In genomic region chr9:111383756-111384155, GRCm38 (mm10) we compare ENCODE assay signal across 12 mouse cellular contexts. TPM values are rescaled to one million over a fixed set of nuclear protein-coding genes. Genes with fewer than 3 reads are reported as not detected.
DNase-seq lines count a peak whose midpoint lies in the region; ATAC-seq and TF ChIP-seq lines count a peak whose summit lies in the region.
"Had no signal": no experiment of that assay in that cellular context is flagged by ENCODE, and none has a peak within 500 bp of the region (broad histone marks: within the 10 kb centered on the region; RNA-seq: fewer than 3 reads in every experiment).

No protein-coding gene starts in this region.

- 0 out of 2 replicates have a peak, but pooled peaks cover 5% of the 10 kb centered on the region for H3K4me1 ChIP-seq in hindbrain, embryonic 14.5 days (replicated peaks; ENCODE audit: control insufficient read depth, insufficient read depth, low read length)
- H3K4me1 ChIP-seq in hindbrain, embryonic 11.5 days (replicated peaks; ENCODE audit: control insufficient read depth, insufficient read depth, low read length), result no peaks in the 10 kb centered on the region

- no peak overlapping the region for H3K9ac ChIP-seq in hindbrain, embryonic 14.5 days
- H3K9ac ChIP-seq in hindbrain, embryonic 11.5 days (ENCODE audit: low read depth, low read length), result no peak overlapping the region
- H3K9ac ChIP-seq: heart, embryonic 12.5 days had no signal

- H3K27me3 ChIP-seq in hindbrain, embryonic 14.5 days (ENCODE audit: control insufficient read depth, insufficient read depth, low read length), result no peaks in the 10 kb centered on the region
- H3K27me3 ChIP-seq in hindbrain, embryonic 11.5 days (ENCODE audit: control insufficient read depth, insufficient read depth, low read length), result no peaks in the 10 kb centered on the region
- H3K27me3 ChIP-seq: heart, embryonic 12.5 days had no signal

- no peak for TF ChIP-seq CTCF in brain, embryonic 14.5 days (IDR thresholded peaks at IDR 0.05; ENCODE audit: borderline replicate concordance, extremely low read depth, insufficient read depth, insufficient read length)

- H3K4me2 ChIP-seq in hindbrain, embryonic 14.5 days (replicated peaks), result no peak overlapping the region
- no peak overlapping the region for H3K4me2 ChIP-seq in hindbrain, embryonic 11.5 days (replicated peaks; ENCODE audit: low read depth, low read length)
- H3K4me2 ChIP-seq: heart, embryonic 12.5 days had no signal

- peak; percentile 50 for DNase-seq in hindbrain, embryonic 14.5 days (ENCODE audit: low spot score)
- no peak for DNase-seq in hindbrain, embryonic 11.5 days (ENCODE audit: low spot score)
- peak; percentile 61 for DNase-seq in 3T3-L1 (ENCODE audit: low read depth, low spot score)
- DNase-seq in brain, embryonic 14.5 days (ENCODE audit: low read depth), result peak; percentile 61
- DNase-seq in left cerebral cortex, adult 18-20 months (ENCODE audit: low spot score in 2 of 2), result peak; percentile 36 to 58
- DNase-seq in testis, postnatal 10 days (ENCODE audit: low spot score), result no peak
- no peak for DNase-seq in cerebellum, postnatal 10 days
- DNase-seq in spleen, adult 18-20 months, result no peak
- DNase-seq: cerebellum, adult 11 months; kidney, adult 11 months had no signal

- TF ChIP-seq POLR2A in brain, embryonic 14.5 days (IDR thresholded peaks at IDR 0.05; ENCODE audit: borderline replicate concordance, extremely low read depth, insufficient read depth, insufficient read length, poor library complexity, severe bottlenecking), result no peak

- H3K36me3 ChIP-seq in hindbrain, embryonic 14.5 days (replicated peaks; ENCODE audit: control insufficient read depth, insufficient read depth), result peaks cover 2% of the 10 kb centered on the region; the same call in 1 of the 2 replicates
- H3K36me3 ChIP-seq in hindbrain, embryonic 11.5 days (ENCODE audit: control insufficient read depth, insufficient read depth, low read length), result no peaks in the 10 kb centered on the region
- H3K36me3 ChIP-seq: heart, embryonic 12.5 days had no signal

- no peak overlapping the region for H3K27ac ChIP-seq in hindbrain, embryonic 14.5 days
- no peak overlapping the region for H3K27ac ChIP-seq in hindbrain, embryonic 11.5 days (ENCODE audit: low read depth, low read length)

- no peak for ATAC-seq in hindbrain, embryonic 14.5 days (ENCODE audit: low FRiP score)
- ATAC-seq in hindbrain, embryonic 11.5 days (ENCODE audit: low FRiP score), result no peak
- ATAC-seq: lung, postnatal 0 days had no signal

- 39% methylated on average over 3 of the region's 3 CpGs for WGBS in hindbrain, embryonic 14.5 days
- 71% methylated on average over 3 of the region's 3 CpGs for WGBS in hindbrain, embryonic 11.5 days

- no peaks in the 10 kb centered on the region for H3K9me3 ChIP-seq in hindbrain, embryonic 14.5 days (ENCODE audit: control insufficient read depth, low read length)
- H3K9me3 ChIP-seq in hindbrain, embryonic 11.5 days (ENCODE audit: control insufficient read depth, low read length), result no peaks in the 10 kb centered on the region
- H3K9me3 ChIP-seq: heart, embryonic 12.5 days had no signal

- H3K4me3 ChIP-seq in hindbrain, embryonic 14.5 days (replicated peaks; ENCODE audit: low read length), result no peak overlapping the region
- H3K4me3 ChIP-seq in hindbrain, embryonic 11.5 days (ENCODE audit: low read depth, low read length), result no peak overlapping the region
- H3K4me3 ChIP-seq: heart, embryonic 12.5 days had no signal

RNA-seq across cellular contexts. Expression of gene Dclk3, which starts 55.1 kb away (rescaled TPM):
- polyA plus RNA-seq in hindbrain, embryonic 14.5 days (2014; fragmentation: Nextera tagmentation; extraction: Ambion mirVana), result 6.2 and 7.1 TPM in 2 replicates
- 0.32 and 1.1 TPM in 2 replicates for polyA plus RNA-seq in hindbrain, embryonic 11.5 days (2014; fragmentation: Nextera tagmentation; extraction: Ambion mirVana)
- 3.0 and 4.2 TPM in 2 replicates for polyA plus RNA-seq in brain, embryonic 14.5 days (2012; rRNA removed)
- total RNA-seq in left cerebral cortex, adult 18-20 months (2021), result 10 to 100 TPM; 44.6 to 53.7 TPM

Comparison
In these comparisons a context has a peak if more than half of its experiments do, and no peak if none do; other contexts are left out.
1. DNase-seq: peak in hindbrain, embryonic 14.5 days (single experiment), 3T3-L1 (single experiment), brain, embryonic 14.5 days (single experiment) and left cerebral cortex, adult 18-20 months (2 of 2); none in hindbrain, embryonic 11.5 days (single experiment), testis, postnatal 10 days (single experiment), cerebellum, postnatal 10 days (0 of 2) and spleen, adult 18-20 months (0 of 2).